Mouse (Mus musculus) natural killer cell, adult 2 months (primary cell): Measurements from ENCODE around the gene Zscan12.

Experiments
- DNase-seq, 2 experiments: peaks; one replicate each; pipeline ENCODE4 v3.0.0; 2022; ENCODE audit warnings: low spot score in 2 of 2

The Zscan12 gene

DNA sequence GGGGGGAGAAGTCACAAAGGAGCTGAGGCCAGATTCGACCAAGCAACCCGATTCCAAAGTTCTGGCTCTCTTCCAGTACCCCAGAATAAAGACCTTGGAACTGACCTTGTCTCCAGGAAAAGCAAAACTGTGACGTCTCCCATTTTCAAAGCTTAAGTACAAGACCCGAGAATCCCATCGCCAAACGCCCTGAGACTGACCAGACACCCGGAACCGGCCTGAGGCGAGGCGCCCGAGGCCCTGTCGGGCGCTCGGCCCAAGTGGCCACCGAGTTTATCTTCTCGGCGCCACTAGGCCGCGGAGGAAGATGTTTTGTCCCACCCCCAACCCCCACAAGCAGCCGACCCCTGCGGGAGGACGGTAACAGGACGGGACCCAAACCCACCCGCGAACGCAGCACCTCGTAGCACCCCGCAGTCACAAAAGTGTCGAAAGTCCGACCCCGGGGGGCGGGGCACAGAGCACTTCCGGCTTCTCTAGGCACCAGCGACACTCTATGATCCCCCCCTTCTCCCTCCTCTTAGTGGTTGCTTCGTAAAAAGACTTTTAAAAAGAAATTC lies 39.7 kb downstream of the Zscan12 start, which contains the start of gene Zkscan3:
Gene Zkscan3 (minus strand): TSS at position 469 of the 560 bp plus-strand sequence.
- DNase-seq, result peak; percentile 75 to 81

DNA sequence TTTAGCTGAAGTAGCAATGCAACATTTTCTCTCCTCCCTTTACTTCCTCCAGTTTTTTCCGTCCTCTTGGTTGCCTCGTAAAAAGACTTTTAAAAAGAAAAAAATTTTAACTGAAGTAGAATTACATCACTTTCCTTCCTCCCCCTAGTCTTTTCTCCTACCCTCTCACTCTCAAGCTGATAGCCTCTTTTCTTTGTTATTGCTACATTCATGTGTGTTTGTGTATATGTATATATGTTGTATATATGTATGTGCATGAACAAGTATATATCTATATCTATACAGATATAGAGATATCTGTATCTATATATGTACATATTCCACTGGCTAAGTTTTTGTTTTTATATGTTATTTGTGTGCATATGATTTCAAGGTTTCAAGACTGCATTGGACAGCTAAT lies 40.2 kb downstream of the Zscan12 start:
- no peak for DNase-seq

DNA sequence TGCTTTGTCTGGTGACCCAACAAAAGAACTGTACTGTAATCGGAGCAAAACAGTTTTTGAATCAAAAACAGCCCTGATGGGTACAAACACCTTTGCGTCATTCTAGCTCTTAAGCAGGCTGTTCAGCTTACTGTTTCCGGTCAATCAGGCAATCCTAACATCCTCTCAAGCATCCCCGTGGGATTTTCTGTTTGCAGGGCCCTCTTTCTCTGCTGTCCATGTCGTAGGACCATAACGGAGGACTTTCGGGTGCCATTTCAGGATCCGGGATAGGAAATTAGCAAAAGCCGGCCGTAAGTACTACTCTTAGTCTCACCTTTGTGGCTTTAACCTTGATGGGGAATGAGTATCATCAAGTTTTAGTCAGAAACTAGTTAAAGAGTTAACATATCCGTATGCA lies 44.7 kb downstream of the Zscan12 start:
- DNase-seq, result no peak

DNA sequence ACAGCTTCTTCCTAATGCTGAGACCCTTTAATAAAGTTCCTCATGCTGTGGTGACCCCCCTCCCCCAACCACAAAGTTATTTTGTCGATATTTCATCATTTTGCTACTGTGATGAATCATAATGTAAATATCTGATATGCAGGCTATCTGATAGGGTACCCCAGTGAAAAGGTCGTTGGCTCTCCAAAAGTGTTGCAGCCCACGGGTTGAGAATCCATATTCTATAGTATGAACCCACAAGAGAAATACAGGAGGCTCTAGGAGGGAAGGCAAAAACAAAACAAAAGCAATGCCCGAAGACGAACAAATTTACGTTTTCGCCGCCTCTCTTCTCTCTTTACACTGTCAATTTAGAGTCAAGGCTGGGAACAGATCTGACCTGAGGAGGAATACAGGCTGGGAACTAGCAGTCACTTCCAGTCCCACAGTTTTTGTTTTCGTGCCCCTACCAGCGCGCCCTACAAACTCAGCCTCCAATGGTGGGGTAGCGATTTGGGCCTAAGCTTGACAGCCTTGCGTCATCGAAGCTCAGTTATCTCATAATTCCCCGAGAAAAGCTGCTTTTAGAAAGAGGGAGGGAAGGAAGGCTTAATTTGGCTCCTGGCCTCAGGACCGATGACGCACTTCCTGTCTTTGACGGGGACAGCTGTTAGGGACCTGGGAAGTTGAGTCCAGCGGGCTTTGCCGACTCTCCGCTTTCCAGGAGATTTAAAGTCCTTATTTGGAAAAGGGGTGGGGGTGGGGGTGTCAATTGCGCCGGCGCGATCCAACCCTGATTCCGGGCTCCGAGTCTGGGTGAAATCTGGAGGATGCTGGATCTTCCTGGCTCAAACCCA lies 45.6 kb downstream of the Zscan12 start:
- DNase-seq, result peak; percentile 11 to 21

- DNase-seq, result no peak
Measured at GRCm38 (mm10) chr13:21408805-21409459, 46.3 kb downstream of the Zscan12 start.

GRCm38 (mm10) chr13:21414231-21415212 lies 51.9 kb downstream of the Zscan12 start:
- DNase-seq, result no peak

- DNase-seq, result no peak
Measured at GRCm38 (mm10) chr13:21415266-21415665, 52.6 kb downstream of the Zscan12 start.

- no peak for DNase-seq
Measured at GRCm38 (mm10) chr13:21415750-21416149, 53.1 kb downstream of the Zscan12 start.

GRCm38 (mm10) chr13:21417298-21418010 lies 54.8 kb downstream of the Zscan12 start:
- DNase-seq, result no peak

GRCm38 (mm10) chr13:21418865-21419264 lies 56.2 kb downstream of the Zscan12 start:
- DNase-seq, result no peak
